Mouse (Mus musculus): ENCODE measurements around the gene Eng.

- TF ChIP-seq POLR2A (IDR thresholded peaks at IDR 0.05; ENCODE audit: borderline replicate concordance, extremely low read depth, insufficient read depth, insufficient read length, poor library complexity, severe bottlenecking) (no peak), CTCF (IDR thresholded peaks at IDR 0.05; ENCODE audit: borderline replicate concordance, extremely low read depth, insufficient read depth, insufficient read length) (no peak)
Observed at GRCm38 (mm10) chr2:32647366-32647765, 971 bp downstream of the Eng start.

Data from brain, embryonic 14.5 days (tissue).